Mouse (Mus musculus) thymus, adult 2 months (tissue): Measurements from ENCODE around the gene Nadsyn1.

Source experiments
- CTCF ChIP-seq: fragments of 200-500 bp; IDR thresholded peaks from 2 replicates; pipeline ENCODE4 v1.5.1; 2012; ENCODE audit warnings: mild to moderate bottlenecking, control low read depth, low read length, moderate library complexity, borderline replicate concordance; ENCODE audit not compliant: control insufficient read depth, poor library complexity, insufficient read depth; ENCODE audit errors: extremely low read depth
- POLR2A ChIP-seq: fragments of 200-500 bp; IDR thresholded peaks from 2 replicates; pipeline ENCODE4 v1.6.1; 2012; ENCODE audit warnings: mild to moderate bottlenecking, low read length, control low read depth, moderate library complexity; ENCODE audit not compliant: control insufficient read depth, poor library complexity, insufficient read depth; ENCODE audit errors: extremely low read depth

GRCm38 (mm10) chr7:143768267-143768666, 54.4 kb downstream of the Nadsyn1 start:
- TF ChIP-seq CTCF (no peak), POLR2A (no peak)
